Mouse (Mus musculus) lung, postnatal 36 days (tissue): ENCODE data around the gene Rfx1.

Experiments used
- DNase-seq: peaks from one replicate; pipeline ENCODE4 v3.0.0; 2022; ENCODE audit warnings: mixed read lengths

Gene Rfx1

DNA sequence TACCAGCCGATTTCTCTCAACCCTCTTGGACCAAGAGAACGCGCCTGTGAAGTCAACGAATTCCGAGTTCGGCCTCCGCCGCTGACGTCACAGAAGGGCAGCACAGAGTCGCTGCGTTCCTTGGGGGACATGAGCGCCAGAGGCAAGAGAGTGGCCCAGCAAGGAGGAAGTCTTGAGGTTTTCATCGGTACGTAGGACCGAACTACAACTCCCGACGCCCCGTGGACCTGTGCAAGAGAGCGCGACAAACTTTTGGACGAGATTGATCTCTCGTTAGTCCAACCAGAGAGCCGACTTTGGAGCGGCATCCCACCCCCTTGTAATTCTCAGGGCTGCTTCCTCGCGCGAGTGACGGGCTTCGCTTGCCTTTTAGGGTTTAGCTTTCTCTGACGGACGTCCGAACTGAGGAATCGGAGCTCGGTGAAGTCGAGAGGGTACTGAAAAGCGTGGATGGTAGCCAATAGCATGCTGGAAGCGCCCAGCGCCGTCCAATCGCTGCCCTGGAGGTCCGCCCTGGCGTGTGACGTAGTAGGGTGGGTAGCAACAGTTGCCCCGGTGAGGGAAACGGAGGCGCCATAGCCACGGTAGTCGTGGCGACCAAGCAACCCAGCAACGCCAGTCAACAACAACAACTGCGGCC is at the start of gene Rfx1:
Rfx1 (plus strand) TSS at position 544 of the 640 bp plus-strand sequence.
- DNase-seq: peak; percentile 100

DNA sequence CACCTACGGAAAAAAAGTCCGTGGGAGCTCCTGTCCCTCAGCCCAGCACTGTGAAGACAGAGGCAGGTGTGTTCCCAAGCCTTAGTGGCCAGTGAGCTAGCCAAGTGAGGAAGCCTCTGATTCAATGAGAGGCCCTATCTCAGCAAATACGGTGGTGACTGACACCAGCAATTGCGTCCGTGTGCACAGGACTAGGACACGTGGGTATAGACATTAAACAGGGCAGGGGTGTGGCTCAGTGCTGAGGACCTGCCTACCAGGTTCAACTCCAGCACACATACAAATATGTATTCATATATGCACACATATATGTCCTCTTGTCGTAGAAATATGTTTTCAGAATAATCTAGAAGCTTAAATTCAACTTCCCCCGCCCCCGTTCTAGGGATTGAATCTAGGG is 46.9 kb upstream of the Rfx1 start:
- no peak for DNase-seq

GRCm38 (mm10) chr8:84021096-84021495 is 45.5 kb upstream of the Rfx1 start, which contains the start of gene Palm3:
Gene Palm3, plus strand, starts transcription at chr8:84021471.
- DNase-seq: no peak

- no peak for DNase-seq
These were observed 45.1 kb upstream of the Rfx1 start for GRCm38 (mm10) chr8:84021569-84021968.

DNA sequence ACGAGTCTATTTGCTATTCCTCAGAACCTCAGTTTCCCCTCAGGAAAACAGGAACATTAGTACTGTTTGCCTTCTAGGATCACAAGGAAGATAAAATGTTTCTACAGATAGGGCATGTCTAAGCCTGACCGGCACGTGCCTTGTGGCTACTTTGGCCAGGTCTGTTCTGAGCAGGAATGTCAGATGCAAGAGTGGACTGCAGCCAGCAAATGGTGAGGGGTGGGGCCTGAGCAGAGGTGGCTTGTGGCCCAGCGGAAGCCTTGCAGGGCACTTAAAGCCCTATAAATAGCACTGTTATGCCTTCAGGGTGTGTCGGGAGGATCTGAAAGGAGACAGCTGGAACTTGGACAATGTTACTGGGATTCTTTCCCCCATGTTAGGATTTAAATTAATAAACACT is 43.5 kb upstream of the Rfx1 start:
- DNase-seq: peak; percentile 87

GRCm38 (mm10) chr8:84023631-84024030 is 43.0 kb upstream of the Rfx1 start:
- no peak for DNase-seq

DNA sequence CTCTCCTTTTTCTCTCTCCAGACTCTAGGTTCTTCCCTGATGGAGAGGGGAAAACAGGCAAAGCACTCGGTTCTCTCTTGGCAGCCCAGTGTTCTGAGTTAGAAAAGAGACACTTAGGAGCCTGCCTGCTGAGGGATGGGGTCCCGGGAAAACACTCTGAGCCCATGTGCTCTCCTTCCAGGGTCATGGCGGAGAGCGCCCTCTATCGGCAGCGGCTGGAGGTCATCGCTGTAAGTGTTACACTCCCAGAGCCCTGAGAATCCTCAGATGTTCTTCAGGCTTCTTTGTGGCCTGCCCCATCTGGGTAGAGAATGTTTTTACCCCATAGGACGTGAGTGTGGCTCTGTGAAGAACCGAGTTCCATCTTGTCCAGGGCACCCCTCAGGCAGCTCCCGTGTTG is 42.5 kb upstream of the Rfx1 start:
- DNase-seq: peak; percentile 64

DNA sequence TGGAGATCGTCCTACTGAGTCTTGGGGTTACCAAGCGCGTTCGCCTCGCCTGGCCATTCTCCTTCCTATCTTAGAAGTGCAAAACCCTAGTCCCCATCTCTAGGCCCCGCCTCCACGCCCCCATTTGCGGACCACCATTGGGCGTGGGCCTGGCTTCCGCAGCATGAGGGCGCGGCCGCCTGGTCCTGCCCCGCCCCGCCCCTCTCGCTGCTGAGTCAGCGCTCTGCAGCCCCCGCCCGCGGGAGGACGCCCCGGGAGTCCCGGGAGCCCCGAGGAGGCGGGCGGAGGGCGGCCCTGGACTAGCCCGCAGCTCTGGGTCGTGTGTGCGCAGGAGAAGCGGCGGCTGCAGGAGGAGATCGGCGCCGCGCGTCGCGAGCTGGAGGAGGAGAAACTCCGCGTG is 40.8 kb upstream of the Rfx1 start:
- DNase-seq: no peak

DNA sequence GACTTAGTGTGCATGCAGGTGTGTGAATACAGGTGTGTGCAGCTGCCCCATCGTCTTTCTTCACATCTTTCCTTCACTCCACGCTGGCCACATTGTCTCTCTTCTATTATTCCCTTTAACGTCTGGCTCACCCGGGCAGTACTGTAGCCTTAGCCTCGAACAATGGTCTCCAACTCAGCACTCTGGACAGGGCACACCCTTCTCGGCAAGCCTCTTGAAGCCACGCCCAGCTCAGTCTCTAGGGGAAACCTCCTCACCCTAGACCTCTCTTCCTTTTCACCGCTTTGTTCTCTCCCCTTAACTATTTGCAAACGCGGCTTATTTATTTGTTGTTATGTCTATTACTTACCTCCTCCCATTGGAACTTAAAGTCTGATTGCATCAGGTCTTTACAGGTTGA is 39.2 kb upstream of the Rfx1 start:
- DNase-seq: no peak

- DNase-seq: no peak
These were observed 37.4 kb upstream of the Rfx1 start for GRCm38 (mm10) chr8:84029272-84029671.

DNA sequence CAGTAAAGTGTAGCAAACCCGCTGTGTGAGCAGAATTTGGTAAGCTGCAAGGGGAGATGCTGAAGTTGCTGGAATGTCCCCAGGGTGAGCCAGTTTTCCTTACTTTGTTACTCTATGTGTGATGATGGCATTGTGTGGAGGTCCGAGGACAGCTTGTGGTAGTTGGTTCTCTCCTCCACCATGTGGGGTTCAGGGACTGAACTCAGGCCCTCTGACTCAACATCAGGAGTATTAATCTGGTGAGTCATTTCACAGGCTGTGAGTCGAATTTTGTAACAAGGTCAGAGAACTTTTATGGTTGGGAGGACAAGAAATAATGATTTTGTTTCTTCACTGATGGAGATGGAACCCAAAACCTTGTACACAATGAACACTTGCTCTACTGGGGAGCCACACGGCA is 33.9 kb upstream of the Rfx1 start:
- DNase-seq: no peak

GRCm38 (mm10) chr8:84038015-84038414 is 28.6 kb upstream of the Rfx1 start:
- no peak for DNase-seq

DNA sequence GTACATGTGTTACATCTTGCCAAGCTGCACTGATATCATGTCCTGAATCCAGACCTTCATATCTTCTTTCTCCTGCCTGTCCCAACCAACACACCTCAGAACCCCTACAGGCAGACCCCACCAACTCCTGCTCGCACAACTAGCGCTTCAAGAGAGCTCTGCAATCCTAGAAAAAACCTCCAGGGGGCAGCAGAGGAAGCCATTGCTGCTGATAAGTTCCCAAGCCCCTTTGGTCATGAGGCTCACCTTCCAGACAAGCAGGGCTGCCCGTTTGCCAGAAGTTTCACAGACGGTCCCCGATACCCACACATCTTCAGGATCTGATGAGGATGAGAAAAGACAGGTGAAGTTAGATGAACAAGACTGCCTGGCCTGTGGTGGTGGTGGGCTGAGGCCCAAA is 27.6 kb upstream of the Rfx1 start:
- peak; percentile 89 for DNase-seq

DNA sequence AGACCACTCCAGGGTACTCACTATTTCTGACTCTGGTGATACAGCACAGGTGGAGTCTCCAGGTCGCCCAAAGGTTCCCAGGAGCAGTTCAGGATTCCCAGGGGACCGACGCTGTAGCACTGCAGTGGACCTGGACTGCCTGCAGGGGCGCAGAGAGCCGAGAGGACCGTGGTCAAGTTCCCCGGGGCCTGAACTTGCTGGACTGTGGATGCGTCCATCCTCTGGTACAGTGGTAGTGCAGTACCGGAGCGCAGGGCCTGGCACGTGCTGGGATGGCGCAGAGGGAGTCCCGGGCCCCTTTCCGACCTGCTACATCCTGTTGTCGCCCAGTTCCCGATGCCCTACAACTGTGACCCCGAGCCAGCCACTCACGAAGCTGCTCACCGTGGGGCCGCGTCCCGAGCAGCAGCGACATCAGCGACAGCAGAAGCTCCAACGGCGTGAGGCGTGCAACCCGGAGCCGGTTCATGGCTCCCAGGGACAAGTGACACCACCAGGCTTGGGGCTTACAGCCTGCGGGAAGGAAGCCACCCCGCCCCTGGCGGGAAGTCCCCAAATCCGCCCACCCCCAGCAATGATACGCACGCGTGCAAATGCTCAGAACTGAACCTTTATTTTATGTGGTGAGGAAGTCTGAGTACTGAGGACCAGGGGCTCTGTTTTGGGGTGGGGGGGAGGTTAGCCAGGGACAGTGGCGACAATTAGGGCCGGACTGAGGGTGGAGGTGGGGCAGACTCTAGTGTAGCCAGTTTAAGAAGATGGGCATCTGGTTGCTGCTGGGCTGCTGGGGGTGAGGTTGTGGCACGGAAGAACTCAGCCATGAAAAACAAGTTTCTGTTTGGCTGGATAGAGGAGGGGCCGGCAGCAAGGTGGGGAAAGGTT is 24.3 kb upstream of the Rfx1 start, which contains the start of gene Il27ra:
Il27ra (minus strand) TSS at position 524 of the 882 bp plus-strand sequence.
- DNase-seq: peak; percentile 79

GRCm38 (mm10) chr8:84042948-84043342 is 23.7 kb upstream of the Rfx1 start:
- peak; percentile 40 for DNase-seq

DNA sequence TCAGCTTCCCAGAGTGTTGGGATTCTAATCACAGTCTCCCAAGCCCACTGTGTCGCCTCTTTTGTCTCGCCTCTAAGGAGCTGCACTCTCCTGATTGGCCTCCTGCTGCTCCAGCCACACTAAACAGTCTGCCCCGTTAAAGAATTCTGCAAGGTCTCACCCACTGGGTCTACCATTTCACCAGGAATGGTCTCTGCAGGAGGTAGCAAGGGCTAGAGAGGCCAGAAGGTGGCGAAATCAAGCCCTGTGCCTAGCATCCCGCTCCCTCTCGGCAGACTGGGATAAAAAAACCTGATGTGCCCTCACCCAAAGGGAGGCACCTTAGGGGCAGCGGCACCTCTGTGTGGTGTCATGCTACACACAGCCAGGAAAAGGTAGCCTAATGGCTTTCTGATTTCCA is 22.5 kb upstream of the Rfx1 start:
- DNase-seq: no peak

DNA sequence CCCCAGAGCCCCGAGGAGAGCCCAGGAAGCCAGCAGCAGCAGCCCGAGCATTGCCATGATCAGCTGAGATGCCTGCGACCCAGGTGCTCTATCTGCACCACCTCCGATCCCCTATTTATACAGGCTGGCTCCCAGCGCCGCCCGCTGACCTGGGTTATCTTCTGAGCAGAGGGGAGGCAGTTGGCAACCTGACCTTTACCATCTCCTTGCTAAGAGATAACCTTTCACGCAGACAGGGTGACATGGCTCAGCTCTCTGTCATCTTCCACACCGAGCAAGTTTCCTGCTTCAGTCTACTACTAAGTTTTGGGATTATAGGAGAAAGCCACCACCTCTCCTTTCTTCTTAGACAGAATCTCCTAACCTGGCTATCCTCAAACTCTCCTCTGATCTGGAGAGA is 21.7 kb upstream of the Rfx1 start, which contains the start of gene Rln3:
Rln3 (minus strand) TSS at position 101 of the 400 bp plus-strand sequence.
- DNase-seq: no peak

- DNase-seq: no peak
These were observed 20.1 kb upstream of the Rfx1 start for GRCm38 (mm10) chr8:84046505-84046904.

GRCm38 (mm10) chr8:84048171-84048570 is 18.5 kb upstream of the Rfx1 start:
- DNase-seq: no peak

- DNase-seq: peak; percentile 17
These were observed 13.9 kb upstream of the Rfx1 start for GRCm38 (mm10) chr8:84052746-84053145.

DNA sequence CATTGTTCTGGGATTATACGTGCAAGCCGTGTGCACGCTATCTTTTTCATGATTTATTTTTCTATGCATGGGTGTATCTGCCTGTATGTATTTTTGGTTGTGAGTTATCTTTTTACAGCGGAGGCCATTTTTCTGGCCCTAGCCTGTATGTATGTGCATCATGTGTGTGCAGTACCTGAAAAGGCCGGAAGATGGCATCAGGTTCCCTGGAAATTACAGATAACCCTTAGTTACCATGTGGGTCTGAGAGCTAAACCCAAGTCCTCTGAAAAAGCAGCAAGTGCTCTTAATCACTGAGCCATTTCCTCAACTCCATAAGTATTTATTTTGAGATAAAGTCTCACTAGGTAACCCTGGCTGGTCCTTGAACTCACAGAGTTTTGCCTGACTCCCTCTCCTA is 13.4 kb upstream of the Rfx1 start:
- no peak for DNase-seq

- no peak for DNase-seq
These were observed 8.8 kb upstream of the Rfx1 start for GRCm38 (mm10) chr8:84057827-84058226.

DNA sequence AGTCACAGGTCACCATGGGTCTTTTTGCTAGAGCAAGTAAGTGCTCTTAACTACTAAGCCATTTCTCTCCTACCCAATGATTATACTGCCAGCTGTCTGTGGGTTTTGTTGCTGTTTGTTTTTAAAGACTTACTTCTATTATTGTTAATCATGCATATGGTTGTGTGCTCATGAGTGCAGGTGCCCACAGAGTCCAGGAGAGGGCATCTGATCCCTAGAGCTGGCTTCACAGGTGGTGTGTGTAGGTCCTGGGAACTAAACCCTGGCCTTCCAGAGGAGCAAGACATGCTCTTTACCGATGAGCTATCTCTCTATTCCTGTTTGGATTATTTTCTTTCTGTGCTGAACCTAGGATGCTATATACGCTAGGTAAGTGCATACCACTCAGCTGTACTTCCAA is 7.4 kb upstream of the Rfx1 start:
- DNase-seq: no peak

- no peak for DNase-seq
These were observed 6.4 kb upstream of the Rfx1 start for GRCm38 (mm10) chr8:84060245-84060644.
